Mouse (Mus musculus): ENCODE data around the gene Usp22.
"Not testable (repeated sequence)": the region's sequence is repeated elsewhere in the genome, so short reads cannot be mapped to it uniquely, and the experiment has no call there.

DNA sequence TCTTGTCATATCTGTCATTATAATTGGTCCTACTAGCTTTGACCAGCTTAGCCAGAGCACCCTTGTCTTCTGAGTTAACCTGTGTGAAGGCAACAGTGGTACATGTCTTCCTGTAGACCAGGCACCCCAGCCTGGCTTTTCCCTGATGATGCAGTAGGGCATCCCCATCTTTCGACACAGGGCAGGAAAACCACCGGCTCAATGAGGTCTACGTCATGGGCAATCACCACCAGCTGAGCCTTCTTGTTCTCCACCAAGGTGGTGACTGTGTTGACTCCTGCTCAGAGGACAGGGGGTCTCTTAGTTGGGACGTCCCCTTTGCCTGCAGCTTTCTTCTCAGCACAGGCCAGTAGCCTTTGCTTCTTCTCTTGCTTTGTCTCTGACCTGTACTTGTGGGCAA lies 44.2 kb downstream of the Usp22 start:
- not testable (repeated sequence) for TF ChIP-seq CTCF (IDR thresholded peaks at IDR 0.05; ENCODE audit: control insufficient read depth, insufficient read depth, low read length); POLR2A (IDR thresholded peaks at IDR 0.05; ENCODE audit: borderline replicate concordance, control insufficient read depth, low read depth, low read length)
